Mouse (Mus musculus) neural tube, embryonic 14.5 days (tissue): ENCODE measurements around the gene Polh. TPM values are rescaled to one million over a fixed set of nuclear protein-coding genes. Genes with fewer than 3 reads are reported as not detected.

Experiments used
- ATAC-seq: fragments of 200-750 bp; cut with Nextera tagmentation; 2 replicates; pipeline ENCODE4 v1.8.0; 2017; ENCODE audit warnings: low read depth, mild to moderate bottlenecking, moderate TSS enrichment, moderate library complexity
- H3K27ac ChIP-seq: fragments of 300-500 bp; sonication (generic); 2 replicates; pipeline ENCODE4 v1.5.1; 2014; ENCODE audit warnings: low read depth, mild to moderate bottlenecking, control low read depth, low read length, moderate library complexity, mixed read lengths
- H3K27me3 ChIP-seq: fragments of 300-500 bp; sonication (generic); 2 replicates; pipeline ENCODE4 v1.6.1; 2014; ENCODE audit warnings: low read length; ENCODE audit not compliant: control insufficient read depth, insufficient read depth
- H3K36me3 ChIP-seq: fragments of 300-500 bp; sonication (generic); 2 replicates; pipeline ENCODE4 v1.6.1; 2014; ENCODE audit warnings: low read length, mixed read lengths; ENCODE audit not compliant: control insufficient read depth, insufficient read depth
- H3K4me1 ChIP-seq: fragments of 300-500 bp; sonication (generic); 2 replicates; pipeline ENCODE4 v1.6.1; 2014; ENCODE audit warnings: low read length; ENCODE audit not compliant: control insufficient read depth, insufficient read depth
- H3K4me2 ChIP-seq: fragments of 300-500 bp; sonication (generic); 2 replicates; pipeline ENCODE4 v1.6.1; 2014; ENCODE audit warnings: mild to moderate bottlenecking, low read depth, low read length, control low read depth
- H3K4me3 ChIP-seq: fragments of 300-500 bp; sonication (generic); 2 replicates; pipeline ENCODE4 v1.5.1; 2014; ENCODE audit warnings: low read depth, low read length, control low read depth, mixed read lengths
- H3K9ac ChIP-seq: fragments of 300-500 bp; sonication (generic); replicated peaks from 2 replicates; pipeline ENCODE4 v1.6.1; 2014; ENCODE audit warnings: low read depth, mild to moderate bottlenecking, control low read depth, low read length, mixed read lengths
- H3K9me3 ChIP-seq: fragments of 300-500 bp; sonication (generic); 2 replicates; pipeline ENCODE4 v1.6.1; 2016; ENCODE audit warnings: low read length; ENCODE audit not compliant: control insufficient read depth
- WGBS: fragments of 180-500 bp; shearing (Covaris S2); extraction: QIAGEN DNeasy Blood & Tissue Kit; methylation state at CpG from one replicate; pipeline ENCODE4 v1.1.7; 2014; 5-methylcytosine and 5-hydroxymethylcytosine counted together
- polyA plus RNA-seq: library from polyadenylated mRNA; unstranded; fragments of >200 nt; fragmentation: Nextera tagmentation; extraction: Ambion mirVana; gene quantifications from 2 replicates; pipeline ENCODE4 v1.2.1, GENCODE M21; 2014

The Polh gene
- polyA plus RNA-seq, 1 experiment from 2014 or later: 8.4 TPM

DNA sequence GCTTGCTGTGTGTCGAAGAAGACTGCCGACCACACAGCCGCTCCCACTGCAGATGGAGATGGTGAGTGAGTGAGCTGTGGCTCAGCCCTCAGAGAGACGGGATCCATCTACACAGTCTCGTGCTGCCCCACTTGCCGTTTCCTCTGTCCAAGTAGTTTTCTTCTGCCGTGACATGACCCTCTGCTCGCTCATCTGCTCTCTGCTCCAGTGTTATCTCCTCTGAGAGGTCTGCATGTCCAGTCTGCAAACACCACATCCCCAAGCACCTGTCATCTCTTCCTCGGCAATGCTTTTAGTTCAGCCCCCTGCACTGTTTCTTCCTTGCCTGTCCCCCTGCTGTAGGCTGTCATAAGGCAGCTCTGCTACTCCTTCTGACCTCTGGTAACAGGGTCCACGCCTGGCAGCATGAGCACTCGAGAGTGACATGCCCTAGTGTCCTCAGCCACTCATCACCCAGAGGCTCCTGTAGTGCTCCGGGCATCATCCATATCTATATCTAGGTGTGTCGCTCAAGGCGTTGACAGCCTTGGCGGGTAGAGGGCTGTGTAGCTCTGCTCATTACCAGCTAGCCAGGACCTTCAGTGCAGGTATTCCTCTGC, 37.2 kb upstream of the Polh start:
- no peak overlapping the region for H3K4me3 ChIP-seq
- H3K27me3 ChIP-seq: no peaks in the 10 kb centered on the region
- H3K27ac ChIP-seq: no peak overlapping the region
- no peaks in the 10 kb centered on the region for H3K4me1 ChIP-seq
- ATAC-seq: no peak
- no peak overlapping the region for H3K4me2 ChIP-seq
- H3K9ac ChIP-seq: no peak overlapping the region
- 95% methylated on average over 15 of the region's 15 CpGs for WGBS
- peaks cover 70% of the 10 kb centered on the region for H3K36me3 ChIP-seq
- H3K9me3 ChIP-seq: no peaks in the 10 kb centered on the region

DNA sequence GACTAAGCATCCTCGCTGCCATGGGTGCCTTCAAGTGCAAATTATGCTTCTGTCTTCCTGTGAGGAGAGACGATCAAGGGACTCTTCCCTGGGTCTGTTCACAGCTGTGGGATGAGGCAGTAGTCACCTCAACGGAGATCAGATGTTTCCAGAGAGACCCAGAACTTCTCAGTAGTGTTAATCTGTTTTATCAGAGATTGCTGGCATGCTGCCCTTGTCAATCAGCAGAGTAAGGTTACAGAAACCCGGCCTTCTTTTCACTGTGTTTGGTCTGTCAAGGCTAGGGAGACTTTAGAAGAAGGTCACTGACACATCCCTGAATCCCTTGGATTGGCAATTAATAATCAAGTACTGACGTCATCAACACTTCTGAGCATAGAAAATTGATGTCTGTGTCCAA, 35.0 kb upstream of the Polh start:
- H3K4me3 ChIP-seq: no peak overlapping the region
- no peaks in the 10 kb centered on the region for H3K27me3 ChIP-seq
- no peak overlapping the region for H3K9ac ChIP-seq
- H3K4me2 ChIP-seq: no peak overlapping the region
- H3K27ac ChIP-seq: no peak overlapping the region
- no peaks in the 10 kb centered on the region for H3K9me3 ChIP-seq
- no peak for ATAC-seq
- peaks cover 68% of the 10 kb centered on the region for H3K36me3 ChIP-seq
- no peaks in the 10 kb centered on the region for H3K4me1 ChIP-seq
- 92% methylated on average over 5 of the region's 5 CpGs for WGBS

DNA sequence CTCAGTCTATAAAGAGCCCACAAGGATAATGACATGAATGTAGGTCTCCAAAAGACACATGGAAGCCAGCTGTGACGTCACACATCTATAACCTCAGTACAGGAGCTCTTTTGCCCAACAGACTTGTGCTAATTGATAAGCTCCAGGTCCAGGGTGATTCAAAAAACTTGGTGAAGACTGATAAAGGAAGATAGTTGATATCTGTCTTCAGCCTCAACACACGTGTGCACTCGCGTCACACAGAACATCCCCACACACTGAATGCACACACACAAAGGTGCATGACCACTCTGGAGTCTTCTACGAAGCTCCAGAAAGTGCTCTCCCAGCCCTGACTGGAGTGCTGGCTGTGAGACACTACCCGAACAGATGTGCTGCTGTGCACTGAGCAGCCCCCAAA, 34.6 kb upstream of the Polh start:
- ATAC-seq: no peak
- Histone ChIP-seq H3K4me2 (no peak overlapping the region), H3K9ac (no peak overlapping the region), H3K27ac (no peak overlapping the region), H3K4me1 (no peaks in the 10 kb centered on the region), H3K4me3 (no peak overlapping the region), H3K36me3 (peaks cover 64% of the 10 kb centered on the region), H3K9me3 (no peaks in the 10 kb centered on the region), H3K27me3 (no peaks in the 10 kb centered on the region)
- 92% methylated on average over 6 of the region's 6 CpGs for WGBS

DNA sequence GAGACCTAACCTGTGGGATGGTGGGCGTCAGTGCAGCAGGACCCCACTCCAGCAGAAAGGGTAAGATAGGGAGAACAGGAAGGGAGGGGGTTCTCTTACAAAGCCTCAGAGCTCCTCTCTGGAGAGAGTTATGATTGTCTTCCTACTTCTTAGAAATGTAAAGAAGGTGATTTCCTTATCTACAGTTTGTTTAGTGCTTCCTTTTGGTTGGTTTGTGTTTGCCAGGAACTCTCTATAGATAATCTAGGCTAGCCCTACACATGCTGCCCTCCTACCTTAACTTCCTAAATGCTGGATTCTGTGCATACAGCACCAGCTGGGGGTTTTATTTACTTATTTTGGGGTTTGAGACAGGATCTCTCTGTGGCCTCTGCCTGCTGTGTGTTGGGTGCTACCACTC, 33.6 kb upstream of the Polh start:
- H3K36me3 ChIP-seq: peaks cover 62% of the 10 kb centered on the region

DNA sequence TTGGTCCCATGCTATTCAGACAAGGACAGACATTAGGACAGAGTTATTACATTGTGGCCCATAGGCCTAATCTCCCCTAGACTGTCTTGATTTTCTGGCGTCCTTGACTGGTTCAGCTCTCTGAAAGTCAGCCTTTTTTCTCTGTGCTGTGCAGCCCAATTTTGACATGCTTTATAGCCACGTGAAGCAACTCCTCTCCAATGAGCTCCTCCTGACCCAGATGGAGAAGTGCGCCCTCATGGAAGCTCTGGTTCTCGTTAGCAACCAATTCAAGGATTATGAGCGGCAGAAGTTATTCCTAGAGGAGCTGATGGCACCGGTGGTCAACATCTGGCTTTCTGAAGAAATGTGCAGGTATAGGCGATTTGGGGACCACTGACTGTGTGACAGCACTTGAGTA, 25.1 kb upstream of the Polh start:
- Histone ChIP-seq H3K36me3 (peaks cover 86% of the 10 kb centered on the region), H3K27me3 (no peaks in the 10 kb centered on the region), H3K9me3 (no peaks in the 10 kb centered on the region), H3K9ac (no peak overlapping the region), H3K4me1 (no peaks in the 10 kb centered on the region), H3K4me2 (no peak overlapping the region), H3K4me3 (no peak overlapping the region), H3K27ac (no peak overlapping the region)
- 89% methylated on average over 7 of the region's 7 CpGs for WGBS
- ATAC-seq: no peak

More for the DNA sequence above, 33.6 kb upstream of the Polh start:
- Histone ChIP-seq H3K4me2 (no peak overlapping the region), H3K4me3 (no peak overlapping the region), H3K27ac (no peak overlapping the region), H3K9ac (no peak overlapping the region), H3K27me3 (no peaks in the 10 kb centered on the region), H3K9me3 (no peaks in the 10 kb centered on the region), H3K4me1 (no peaks in the 10 kb centered on the region)
- WGBS: 85% methylated on average over 1 of the region's 1 CpGs
- no peak for ATAC-seq

DNA sequence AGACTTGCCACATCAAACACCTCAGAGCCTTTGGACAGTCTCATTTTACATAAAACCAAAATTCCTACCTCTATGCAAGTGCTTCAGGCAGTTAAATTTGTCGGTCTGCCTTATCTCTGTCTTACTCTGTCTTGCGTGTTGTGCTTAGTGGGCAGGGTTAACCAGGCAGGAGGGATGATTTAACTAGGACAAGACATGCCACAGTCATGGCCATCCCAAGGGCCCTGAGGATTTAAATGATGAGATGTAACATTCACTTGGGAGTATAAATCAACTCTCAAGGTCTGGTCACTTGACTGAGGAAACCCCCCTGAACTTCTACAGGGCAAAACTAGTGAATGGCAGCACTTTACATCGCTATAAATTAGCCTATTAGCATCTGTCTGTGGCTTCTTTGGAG, 19.2 kb upstream of the Polh start:
- WGBS: 91% methylated on average over 3 of the region's 3 CpGs
- no peaks in the 10 kb centered on the region for H3K9me3 ChIP-seq
- no peak overlapping the region for H3K9ac ChIP-seq
- no peak overlapping the region for H3K27ac ChIP-seq
- H3K4me1 ChIP-seq: no peaks in the 10 kb centered on the region
- no peak for ATAC-seq
- no peaks in the 10 kb centered on the region for H3K27me3 ChIP-seq
- H3K36me3 ChIP-seq: peaks cover 88% of the 10 kb centered on the region
- H3K4me3 ChIP-seq: no peak overlapping the region
- no peak overlapping the region for H3K4me2 ChIP-seq

DNA sequence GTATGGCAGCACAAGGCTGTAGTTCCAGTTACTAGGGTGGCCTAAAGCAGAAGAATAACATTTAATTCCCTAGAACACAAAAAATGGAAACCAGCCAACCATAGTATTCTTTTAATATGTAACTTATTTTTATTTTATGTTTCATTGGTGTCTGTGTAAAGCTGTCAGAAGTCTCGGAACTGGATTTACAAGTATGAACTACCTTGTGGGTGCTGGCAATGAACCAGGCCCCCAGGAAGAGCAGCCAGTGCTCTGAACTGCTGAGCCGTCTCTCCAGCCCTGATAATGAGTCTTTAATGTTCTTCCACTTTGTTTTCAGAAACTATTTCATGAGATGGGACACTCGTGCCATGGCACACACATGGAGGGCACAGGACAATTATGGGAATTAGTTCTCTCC, 8.1 kb upstream of the Polh start:
- H3K4me2 ChIP-seq: no peak overlapping the region
- no peaks in the 10 kb centered on the region for H3K4me1 ChIP-seq
- ATAC-seq: no peak
- peaks cover 62% of the 10 kb centered on the region for H3K36me3 ChIP-seq
- 94% methylated on average over 3 of the region's 3 CpGs for whole genome bisulfite sequencing
- no peaks in the 10 kb centered on the region for H3K27me3 ChIP-seq
- H3K9ac ChIP-seq: no peak overlapping the region
- H3K4me3 ChIP-seq: no peak overlapping the region
- H3K27ac ChIP-seq: no peak overlapping the region
- no peaks in the 10 kb centered on the region for H3K9me3 ChIP-seq

DNA sequence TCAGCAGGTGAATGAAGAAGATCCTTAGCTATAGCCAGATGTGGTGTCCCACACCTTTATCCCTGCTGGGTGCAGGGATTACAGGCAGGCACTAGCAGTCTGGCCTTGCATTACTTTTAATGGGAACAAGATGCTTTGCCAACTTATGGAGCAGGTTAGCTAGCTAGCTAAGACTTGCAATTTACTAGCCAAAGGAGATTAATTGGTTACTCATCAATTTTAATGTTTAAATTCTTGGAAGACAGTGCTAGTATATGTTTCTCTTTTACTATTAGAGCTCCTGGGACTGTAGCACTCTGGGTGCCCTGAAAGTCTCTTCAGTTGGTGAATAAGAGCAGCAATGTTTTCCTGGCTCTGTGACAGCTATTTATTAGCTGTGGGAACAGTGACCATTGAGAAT, 4.2 kb upstream of the Polh start:
- H3K36me3 ChIP-seq: peaks cover 36% of the 10 kb centered on the region
- no peaks in the 10 kb centered on the region for H3K9me3 ChIP-seq
- H3K4me2 ChIP-seq: no peak overlapping the region
- no peaks in the 10 kb centered on the region for H3K27me3 ChIP-seq
- no peak for ATAC-seq
- H3K27ac ChIP-seq: no peak overlapping the region
- no peak overlapping the region for H3K4me3 ChIP-seq
- peaks cover 12% of the 10 kb centered on the region for H3K4me1 ChIP-seq
- H3K9ac ChIP-seq: no peak overlapping the region

DNA sequence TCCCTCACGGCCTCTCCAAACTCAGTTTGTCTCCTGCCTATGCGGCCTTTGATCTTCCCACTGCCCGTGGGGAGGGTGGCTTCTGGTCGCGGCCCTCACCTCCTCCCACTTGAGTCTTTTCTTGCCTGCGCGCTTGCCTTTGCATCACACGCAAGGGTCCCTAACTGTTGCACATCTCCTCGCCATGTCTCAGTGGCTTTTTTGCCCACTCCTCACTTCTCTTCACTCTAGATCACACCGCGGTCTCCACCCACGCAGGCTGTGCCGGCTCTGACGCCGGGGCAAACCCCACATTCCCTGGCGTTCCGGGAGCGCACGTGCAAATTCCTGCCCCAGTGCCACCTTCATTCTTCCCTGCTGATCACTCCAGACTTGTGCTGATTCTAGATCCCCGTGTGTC, 633 bp upstream of the Polh start:
- H3K36me3 ChIP-seq: peaks cover 17% of the 10 kb centered on the region
- peak overlapping the region; percentile 75 for H3K27ac ChIP-seq
- H3K4me1 ChIP-seq: peaks cover 15% of the 10 kb centered on the region
- peak overlapping the region; percentile 87 for H3K4me3 ChIP-seq
- no peak; the same call in 1 of the 2 replicates for ATAC-seq
- H3K27me3 ChIP-seq: no peaks in the 10 kb centered on the region
- WGBS: under 1% methylated on average over 20 of the region's 20 CpGs
- H3K4me2 ChIP-seq: peak overlapping the region; percentile 95
- no peaks in the 10 kb centered on the region for H3K9me3 ChIP-seq
- peak overlapping the region; percentile 76 for H3K9ac ChIP-seq
